Mouse (Mus musculus) liver, adult 2 months (tissue): ENCODE data around the gene Efnb3.

Source experiments
- CTCF ChIP-seq: fragments of 200-500 bp; IDR thresholded peaks from 2 replicates; pipeline ENCODE4 v1.5.1; 2011; ENCODE audit warnings: low read depth, low read length, control low read depth
- POLR2A ChIP-seq: fragments of 200-500 bp; IDR thresholded peaks from 2 replicates; pipeline ENCODE4 v1.6.1; 2011; ENCODE audit warnings: low read length, control low read depth; ENCODE audit not compliant: insufficient read depth; ENCODE audit errors: extremely low read depth

DNA sequence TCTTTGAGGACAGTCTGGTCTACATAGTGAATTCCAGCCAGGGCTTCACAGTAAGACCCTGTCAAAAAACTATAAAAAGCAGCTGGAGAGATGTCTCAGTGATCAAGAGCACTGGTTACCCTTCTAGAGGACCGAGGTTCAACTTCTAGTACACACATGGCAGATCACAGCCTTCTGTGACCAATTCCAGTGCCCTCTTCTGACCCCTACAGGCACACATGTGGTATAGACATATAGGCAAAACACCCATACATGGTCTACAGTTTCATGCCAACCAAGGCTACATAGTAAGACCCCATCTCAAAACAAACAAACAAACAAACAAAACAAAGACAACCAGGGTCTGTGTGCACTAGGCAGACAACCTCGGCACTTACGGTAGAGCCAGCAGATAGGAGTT lies 15.2 kb upstream of the Efnb3 start:
- TF ChIP-seq POLR2A (no peak), CTCF (no peak; the same call in 1 of the 2 replicates)
